Mouse (Mus musculus) left cerebral cortex, postnatal 36 days (tissue): Measurements from ENCODE around the gene Hrk. TPM values are rescaled to one million over a fixed set of nuclear protein-coding genes. Genes with fewer than 3 reads are reported as not detected.
A peak's percentile ranks its signal among the peaks of the same experiment; 100 is the strongest.

Experiments used
- DNase-seq, 2 experiments: peaks; one replicate each; pipeline ENCODE4 v3.0.0; 2021 to 2022; ENCODE audit warnings: low spot score in 2 of 2, mixed read lengths in 1 of 2
- intact Hi-C: fragments of 180-260 bp; cut with DNase I; formaldehyde crosslinking; loops from one replicate; pipeline ENCODE4 v1.15.1; 2025
- total RNA-seq, 2 experiments: library from RNA; stranded (reverse); gene quantifications; 2 replicates each; pipeline ENCODE4 v1.2.3; 2021

The Hrk gene
- total RNA-seq: 10 to 100 TPM; 28.3 to 30.3 TPM

- intact Hi-C loops: no loop called here
These were observed at the start of gene Hrk for GRCm38 (mm10) chr5:118164581-118164980. Gene Hrk, plus strand, starts transcription at chr5:118164648.

DNA sequence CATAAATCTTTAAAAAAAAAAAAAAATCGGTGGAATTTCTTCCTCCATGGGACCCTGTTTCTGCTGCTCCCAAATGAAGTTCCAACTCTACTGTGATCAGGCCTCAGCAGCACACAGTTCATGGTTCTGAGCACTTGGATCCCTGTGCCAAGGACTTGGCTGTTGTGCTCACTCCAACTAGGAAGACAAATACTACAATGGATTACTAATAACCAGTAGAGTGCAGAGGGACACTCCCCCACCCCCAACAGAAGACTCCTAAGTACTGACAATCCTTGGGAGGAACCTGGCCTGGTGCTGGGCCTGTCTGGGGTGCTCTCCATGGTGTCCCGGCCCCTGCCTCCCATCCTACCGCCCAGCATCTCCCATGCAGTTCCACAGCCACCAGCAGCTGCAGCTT is 46.1 kb upstream of the Hrk start:
- intact Hi-C loops: loop anchor here (5.0 kb wide), 1 partner anchor 54 kb away; no protein-coding TSS in a partner anchor
- DNase-seq: no peak

More at GRCm38 (mm10) chr5:118164581-118164980, at the start of gene Hrk:
- no peak for DNase-seq

GRCm38 (mm10) chr5:118118922-118119321 is 45.5 kb upstream of the Hrk start:
- intact Hi-C loops: loop anchor here (5.0 kb wide), 1 partner anchor 53 kb away; no protein-coding TSS in a partner anchor
- DNase-seq: no peak

GRCm38 (mm10) chr5:118120670-118121069 is 43.8 kb upstream of the Hrk start:
- no peak for DNase-seq
- intact Hi-C loops: no loop called here

GRCm38 (mm10) chr5:118121928-118122327 is 42.5 kb upstream of the Hrk start:
- no peak for DNase-seq
- intact Hi-C loops: no loop called here

DNA sequence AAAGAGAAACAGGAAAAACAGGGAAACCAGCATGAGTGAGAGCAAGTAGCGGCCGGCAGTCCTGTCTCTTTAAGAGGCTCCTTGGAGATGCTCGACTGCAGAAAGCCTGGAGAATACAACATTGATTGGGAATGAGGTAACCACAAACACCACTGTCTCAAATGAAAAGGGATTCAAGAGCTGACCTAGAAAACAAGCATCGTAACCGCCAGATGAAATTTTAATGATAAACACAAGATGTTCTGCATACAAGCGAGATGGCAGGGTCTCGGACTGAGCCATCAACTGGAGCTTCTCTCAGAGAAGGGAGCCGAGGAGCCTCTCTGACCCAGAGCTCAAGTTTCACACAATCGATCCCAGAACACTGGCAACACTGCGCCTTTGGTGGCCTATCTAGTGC is 41.4 kb upstream of the Hrk start:
- no peak for DNase-seq
- intact Hi-C loops: no loop called here

DNA sequence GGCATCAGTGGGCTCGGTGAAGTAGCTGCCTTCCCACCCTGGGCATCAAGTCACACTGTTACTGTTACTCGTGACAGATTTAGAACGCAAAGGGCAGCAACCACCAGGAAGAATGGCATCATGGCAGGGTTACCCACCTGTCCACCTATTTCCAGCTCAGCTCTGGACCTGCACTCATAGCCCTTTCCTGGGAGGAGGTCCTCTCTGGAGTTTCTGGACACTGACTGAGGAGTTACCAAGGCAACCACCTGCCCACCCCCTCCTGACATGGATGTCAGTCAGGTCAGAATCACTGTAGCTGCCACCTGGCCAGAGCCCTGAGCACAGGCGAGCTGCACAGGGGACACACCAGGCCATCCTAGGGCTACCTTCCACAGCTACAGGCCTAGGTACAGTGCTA is 37.8 kb upstream of the Hrk start:
- intact Hi-C loops: no loop called here
- DNase-seq: no peak

GRCm38 (mm10) chr5:118128208-118128607 is 36.2 kb upstream of the Hrk start:
- intact Hi-C loops: no loop called here
- DNase-seq: no peak

DNA sequence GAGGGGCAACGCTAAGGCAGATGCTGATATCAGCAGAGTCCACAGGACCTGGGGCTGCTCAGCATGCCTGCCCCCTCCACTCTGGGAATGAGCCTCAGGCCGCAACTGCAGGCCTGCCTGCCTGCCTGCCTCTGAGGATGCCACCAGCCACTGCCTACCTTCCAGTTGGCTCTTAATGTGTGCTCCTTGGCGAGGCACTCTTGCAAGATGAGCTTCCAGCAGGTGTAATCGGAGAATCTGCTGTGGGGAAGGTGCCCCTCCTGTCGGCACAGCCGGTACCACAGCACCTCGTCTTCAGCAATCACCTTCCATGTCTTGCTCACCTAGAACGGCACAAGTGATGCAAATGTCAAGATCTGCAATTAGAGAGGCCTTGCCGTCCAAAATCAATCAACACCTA is 35.8 kb upstream of the Hrk start:
- intact Hi-C loops: no loop called here
- no peak for DNase-seq

- intact Hi-C loops: no loop called here
- no peak for DNase-seq
These were observed 28.1 kb upstream of the Hrk start for GRCm38 (mm10) chr5:118136391-118136790.

GRCm38 (mm10) chr5:118139630-118140029 is 24.8 kb upstream of the Hrk start:
- intact Hi-C loops: no loop called here
- DNase-seq: no peak

GRCm38 (mm10) chr5:118142471-118142870 is 22.0 kb upstream of the Hrk start:
- intact Hi-C loops: no loop called here
- no peak for DNase-seq

GRCm38 (mm10) chr5:118143211-118144026 is 21.0 kb upstream of the Hrk start:
- DNase-seq: no peak
- intact Hi-C loops: no loop called here

GRCm38 (mm10) chr5:118144327-118144726 is 20.1 kb upstream of the Hrk start:
- no peak for DNase-seq

GRCm38 (mm10) chr5:118144770-118145169 is 19.7 kb upstream of the Hrk start:
- intact Hi-C loops: no loop called here
- DNase-seq: no peak

More at GRCm38 (mm10) chr5:118144327-118144726, 20.1 kb upstream of the Hrk start:
- intact Hi-C loops: no loop called here

DNA sequence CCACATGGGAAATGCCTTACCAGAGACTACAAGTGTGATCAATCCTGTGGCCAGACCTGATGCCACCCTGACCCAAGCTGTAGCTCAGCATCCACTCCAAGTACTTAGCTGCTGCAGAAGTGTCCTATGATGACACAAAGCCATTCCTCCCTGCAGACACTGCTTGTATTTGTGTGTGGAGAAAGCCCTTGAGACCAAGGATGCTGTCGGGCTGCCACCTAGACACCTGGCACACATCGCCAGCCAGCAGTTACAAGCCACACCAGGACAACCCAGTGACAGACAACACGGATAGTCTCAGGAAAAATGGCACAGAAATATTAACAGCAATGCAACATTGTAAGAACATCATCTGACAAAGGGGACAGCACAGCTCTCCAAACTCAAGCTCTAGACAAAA is 19.0 kb upstream of the Hrk start:
- intact Hi-C loops: no loop called here
- DNase-seq: no peak

- DNase-seq: no peak
- intact Hi-C loops: no loop called here
These were observed 18.3 kb upstream of the Hrk start for GRCm38 (mm10) chr5:118145999-118146679.

GRCm38 (mm10) chr5:118147264-118147663 is 17.2 kb upstream of the Hrk start:
- DNase-seq: no peak
- intact Hi-C loops: no loop called here

- intact Hi-C loops: no loop called here
- DNase-seq: no peak
These were observed 14.7 kb upstream of the Hrk start for GRCm38 (mm10) chr5:118149711-118150110.

DNA sequence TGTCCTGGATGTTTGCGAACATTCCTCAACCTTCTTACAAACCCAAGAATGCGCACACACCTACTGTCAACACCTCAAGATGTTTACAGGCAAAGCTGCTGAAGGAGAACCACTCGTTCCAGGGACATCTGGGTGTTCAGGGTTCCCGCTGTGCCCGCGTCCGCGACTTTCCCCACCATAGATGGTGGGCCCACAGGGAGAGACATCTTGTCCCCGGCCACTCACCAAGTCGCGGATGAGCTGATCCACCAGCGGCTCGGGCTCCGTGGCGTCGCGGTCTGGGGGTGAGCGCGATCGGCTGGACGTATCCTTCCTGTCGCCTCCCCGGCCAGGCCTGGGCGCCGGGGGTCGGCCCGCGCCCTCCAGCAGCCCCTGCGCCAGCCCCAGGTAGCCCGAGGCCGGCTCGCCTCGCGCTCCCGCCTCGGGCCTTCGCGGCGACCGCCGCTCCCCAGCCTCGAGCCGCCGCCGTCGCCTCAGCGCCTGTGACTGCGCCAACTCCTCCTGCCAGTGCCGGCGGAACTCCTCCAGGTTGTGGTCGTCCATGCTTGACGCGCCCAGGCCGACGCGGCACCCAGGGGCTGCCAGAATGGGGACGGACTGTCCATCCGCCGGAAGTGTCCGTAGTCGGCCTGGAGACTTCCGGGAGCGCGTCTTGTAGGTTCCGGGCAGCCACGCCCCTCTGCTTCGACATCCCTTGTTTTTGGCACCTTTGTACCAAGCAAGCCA is 9.4 kb upstream of the Hrk start, which contains the start of gene Fbxw8:
TSS of gene Fbxw8 (minus strand) at position 626 of the 726 bp plus-strand sequence.
- intact Hi-C loops: no loop called here
- peak; percentile 87 to 88 for DNase-seq
